Mouse (Mus musculus): Measurements from ENCODE around the gene Gm20388. TPM values are rescaled to one million over a fixed set of nuclear protein-coding genes. Genes with fewer than 3 reads are reported as not detected.

Gm20388 gene
- polyA plus RNA-seq, 1 experiment from 2014 or later, result not detected

DNA sequence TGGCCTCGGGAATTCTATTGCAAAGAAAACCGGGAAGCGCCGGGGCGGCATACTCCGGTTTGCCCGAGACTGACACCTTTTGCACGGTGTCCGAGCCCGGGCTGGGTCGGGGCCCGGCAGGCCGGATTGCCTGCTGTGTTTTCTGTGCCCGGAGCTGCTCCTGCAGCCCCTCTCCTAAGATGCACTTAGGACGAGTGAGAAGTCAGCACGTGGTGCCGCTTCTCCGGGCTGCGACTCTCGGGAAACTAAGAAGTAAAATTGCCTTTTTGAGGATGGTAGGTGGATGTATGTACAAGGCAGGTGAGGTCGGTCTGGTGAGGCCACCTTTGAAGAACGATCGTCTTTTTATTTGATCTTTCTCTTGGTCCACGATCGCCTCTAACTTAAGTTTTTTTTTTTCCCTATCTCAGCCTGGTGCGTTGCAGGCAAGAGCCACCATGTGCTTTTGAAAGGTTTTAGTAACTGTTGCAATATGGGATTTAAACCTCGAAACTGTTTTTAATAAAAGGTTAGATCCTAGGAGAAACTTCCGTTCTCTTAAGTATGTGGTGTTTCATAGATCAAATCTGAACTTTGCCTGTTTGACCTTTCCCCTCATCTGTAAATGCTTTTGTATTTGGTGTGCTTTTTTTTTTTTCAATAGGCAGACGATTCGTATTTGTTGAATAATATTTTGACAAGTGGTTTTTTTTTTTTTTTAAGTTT is 769 bp downstream of the Gm20388 start:
- peak overlapping the region; percentile 88 for H3K4me2 ChIP-seq
- H3K27me3 ChIP-seq (ENCODE audit: control insufficient read depth, insufficient read depth, low read length), result no peaks in the 10 kb centered on the region
- no peaks in the 10 kb centered on the region for H3K9me3 ChIP-seq (ENCODE audit: control insufficient read depth, low read length)
- under 1% methylated on average over 30 of the region's 30 CpGs for WGBS
- no peak for DNase-seq (ENCODE audit: low spot score, missing footprints)
- peak overlapping the region; percentile 85 for H3K27ac ChIP-seq (ENCODE audit: low read depth, low read length)
- peak overlapping the region; percentile 88 for H3K4me3 ChIP-seq (ENCODE audit: low read depth, low read length)
- H3K4me1 ChIP-seq (ENCODE audit: control insufficient read depth, insufficient read depth, low read length), result peaks cover 34% of the 10 kb centered on the region
- ATAC-seq (ENCODE audit: low FRiP score), result peak; percentile 70
- H3K36me3 ChIP-seq (ENCODE audit: control insufficient read depth, insufficient read depth, low read length), result no peaks in the 10 kb centered on the region
- peak overlapping the region; percentile 96 for H3K9ac ChIP-seq (ENCODE audit: low read length)

DNA sequence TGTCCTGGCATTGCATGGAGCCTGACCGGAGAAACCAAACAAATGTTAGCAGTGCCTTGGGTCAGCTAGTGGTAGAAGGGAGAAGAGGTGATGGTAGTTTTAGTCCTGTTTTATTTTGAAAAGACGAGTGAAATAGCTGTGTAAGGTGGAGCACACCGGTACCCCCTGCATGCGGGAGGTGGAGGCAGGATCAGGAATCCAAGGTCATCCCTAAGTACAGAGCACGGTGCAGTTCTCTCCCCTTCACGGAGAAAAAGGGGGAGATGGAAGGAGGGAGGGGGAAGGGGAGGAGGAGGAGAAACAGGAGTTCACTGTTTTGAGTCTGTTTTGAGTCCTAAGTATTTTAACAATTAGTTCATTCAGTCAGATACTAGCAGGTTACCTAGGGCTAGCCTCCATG is 2.0 kb downstream of the Gm20388 start:
- ATAC-seq (ENCODE audit: low FRiP score) (no peak), DNase-seq (ENCODE audit: low spot score, missing footprints) (no peak)
- H3K27ac ChIP-seq (ENCODE audit: low read depth, low read length), result no peak overlapping the region
- H3K4me2 ChIP-seq, result peak overlapping the region; percentile 88
- H3K4me1 ChIP-seq (ENCODE audit: control insufficient read depth, insufficient read depth, low read length), result peaks cover 37% of the 10 kb centered on the region
- no peaks in the 10 kb centered on the region for H3K27me3 ChIP-seq (ENCODE audit: control insufficient read depth, insufficient read depth, low read length)
- H3K9me3 ChIP-seq (ENCODE audit: control insufficient read depth, low read length), result no peaks in the 10 kb centered on the region
- 44% methylated on average over 6 of the region's 6 CpGs for WGBS
- peak overlapping the region; percentile 41; the same call in 1 of the 2 replicates for H3K9ac ChIP-seq (ENCODE audit: low read length)
- peak overlapping the region; percentile 88 for H3K4me3 ChIP-seq (ENCODE audit: low read depth, low read length)
- H3K36me3 ChIP-seq (ENCODE audit: control insufficient read depth, insufficient read depth, low read length), result no peaks in the 10 kb centered on the region

DNA sequence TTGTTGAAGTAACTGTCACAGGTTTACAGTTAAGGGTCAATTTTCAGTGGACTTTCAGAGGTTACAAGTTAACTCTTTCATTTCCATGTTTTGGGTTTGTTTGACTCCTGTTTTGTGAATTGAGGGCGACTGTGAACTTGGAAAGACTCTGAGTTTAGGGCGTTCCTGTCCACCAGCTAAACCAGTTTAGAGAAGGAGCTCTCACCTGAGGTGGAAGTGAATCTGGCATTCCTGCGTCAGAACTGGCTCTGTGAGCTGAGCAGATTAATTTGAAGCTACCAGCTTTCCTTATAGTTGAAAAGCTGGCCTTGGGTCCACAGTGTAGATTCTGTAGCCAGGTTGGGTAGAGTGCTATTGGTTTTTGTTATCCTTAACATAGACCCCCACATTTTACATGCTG is 2.5 kb downstream of the Gm20388 start:
- no peaks in the 10 kb centered on the region for H3K9me3 ChIP-seq (ENCODE audit: control insufficient read depth, low read length)
- H3K36me3 ChIP-seq (ENCODE audit: control insufficient read depth, insufficient read depth, low read length), result no peaks in the 10 kb centered on the region
- 79% methylated on average over 3 of the region's 3 CpGs for WGBS
- peak overlapping the region; percentile 88 for H3K4me2 ChIP-seq
- peaks cover 37% of the 10 kb centered on the region for H3K4me1 ChIP-seq (ENCODE audit: control insufficient read depth, insufficient read depth, low read length)
- H3K27me3 ChIP-seq (ENCODE audit: control insufficient read depth, insufficient read depth, low read length), result no peaks in the 10 kb centered on the region
- no peak for DNase-seq (ENCODE audit: low spot score, missing footprints)
- H3K9ac ChIP-seq (ENCODE audit: low read length), result no peak overlapping the region
- no peak overlapping the region for H3K27ac ChIP-seq (ENCODE audit: low read depth, low read length)
- H3K4me3 ChIP-seq (ENCODE audit: low read depth, low read length), result no peak overlapping the region
- ATAC-seq (ENCODE audit: low FRiP score), result no peak

DNA sequence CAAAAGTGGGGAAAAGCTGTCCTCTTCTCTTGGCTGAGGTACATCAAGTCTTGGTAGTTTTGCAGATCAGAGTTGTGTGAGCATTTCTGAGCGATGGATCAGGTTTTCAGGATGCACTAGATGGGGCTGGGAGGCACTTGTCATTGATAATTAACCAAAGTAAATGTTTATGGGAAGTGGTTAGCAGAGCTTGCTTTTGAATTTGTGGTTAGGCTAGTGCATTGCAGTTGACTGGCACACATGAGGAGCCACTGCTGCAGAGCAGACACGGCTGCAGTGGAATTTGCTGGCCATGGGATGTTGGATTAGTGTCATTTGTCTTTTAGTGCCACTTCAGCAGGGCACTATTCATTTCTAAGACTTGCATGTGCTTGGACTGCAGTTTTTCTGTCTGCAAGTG is 3.5 kb downstream of the Gm20388 start:
- WGBS, result 67% methylated on average over 2 of the region's 2 CpGs
- DNase-seq (ENCODE audit: low spot score, missing footprints), result no peak
- ATAC-seq (ENCODE audit: low FRiP score), result no peak

DNA sequence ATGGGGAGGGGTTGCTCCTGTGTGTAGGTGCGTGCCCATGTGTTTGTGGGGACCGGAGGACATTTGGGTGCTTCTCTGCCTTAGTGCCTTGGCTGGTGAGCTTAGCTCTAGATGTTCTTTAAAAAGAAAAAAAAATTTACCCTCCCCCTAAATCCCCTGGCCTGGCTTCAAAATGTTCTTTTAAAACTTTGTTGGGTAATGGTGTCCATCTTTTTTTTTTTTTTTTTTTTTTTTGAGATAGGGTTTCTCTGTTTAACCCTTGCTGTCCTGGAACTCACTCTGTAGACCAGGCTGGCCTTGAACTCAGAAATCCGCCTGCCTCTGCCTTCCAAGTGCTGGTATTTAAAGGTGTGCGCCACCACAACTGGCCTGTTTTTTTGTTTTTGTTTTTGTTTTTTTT is 4.7 kb downstream of the Gm20388 start:
- no peaks in the 10 kb centered on the region for H3K9me3 ChIP-seq (ENCODE audit: control insufficient read depth, low read length)
- DNase-seq (ENCODE audit: low spot score, missing footprints) (no peak), ATAC-seq (ENCODE audit: low FRiP score) (no peak)
- H3K9ac ChIP-seq (ENCODE audit: low read length), result no peak overlapping the region
- H3K36me3 ChIP-seq (ENCODE audit: control insufficient read depth, insufficient read depth, low read length), result no peaks in the 10 kb centered on the region
- H3K27me3 ChIP-seq (ENCODE audit: control insufficient read depth, insufficient read depth, low read length), result no peaks in the 10 kb centered on the region
- H3K4me3 ChIP-seq (ENCODE audit: low read depth, low read length), result no peak overlapping the region
- 93% methylated on average over 4 of the region's 4 CpGs for WGBS
- H3K27ac ChIP-seq (ENCODE audit: low read depth, low read length), result no peak overlapping the region
- H3K4me2 ChIP-seq, result no peak overlapping the region
- peaks cover 37% of the 10 kb centered on the region for H3K4me1 ChIP-seq (ENCODE audit: control insufficient read depth, insufficient read depth, low read length)

More for the DNA sequence above, 3.5 kb downstream of the Gm20388 start:
- Histone ChIP-seq H3K27me3 (ENCODE audit: control insufficient read depth, insufficient read depth, low read length) (no peaks in the 10 kb centered on the region), H3K27ac (ENCODE audit: low read depth, low read length) (no peak overlapping the region), H3K4me3 (ENCODE audit: low read depth, low read length) (no peak overlapping the region), H3K36me3 (ENCODE audit: control insufficient read depth, insufficient read depth, low read length) (no peaks in the 10 kb centered on the region), H3K4me1 (ENCODE audit: control insufficient read depth, insufficient read depth, low read length) (peaks cover 37% of the 10 kb centered on the region), H3K4me2 (no peak overlapping the region), H3K9ac (ENCODE audit: low read length) (0 out of 2 replicates have a peak overlapping the region, but pooled peaks have one; percentile 16), H3K9me3 (ENCODE audit: control insufficient read depth, low read length) (no peaks in the 10 kb centered on the region)

DNA sequence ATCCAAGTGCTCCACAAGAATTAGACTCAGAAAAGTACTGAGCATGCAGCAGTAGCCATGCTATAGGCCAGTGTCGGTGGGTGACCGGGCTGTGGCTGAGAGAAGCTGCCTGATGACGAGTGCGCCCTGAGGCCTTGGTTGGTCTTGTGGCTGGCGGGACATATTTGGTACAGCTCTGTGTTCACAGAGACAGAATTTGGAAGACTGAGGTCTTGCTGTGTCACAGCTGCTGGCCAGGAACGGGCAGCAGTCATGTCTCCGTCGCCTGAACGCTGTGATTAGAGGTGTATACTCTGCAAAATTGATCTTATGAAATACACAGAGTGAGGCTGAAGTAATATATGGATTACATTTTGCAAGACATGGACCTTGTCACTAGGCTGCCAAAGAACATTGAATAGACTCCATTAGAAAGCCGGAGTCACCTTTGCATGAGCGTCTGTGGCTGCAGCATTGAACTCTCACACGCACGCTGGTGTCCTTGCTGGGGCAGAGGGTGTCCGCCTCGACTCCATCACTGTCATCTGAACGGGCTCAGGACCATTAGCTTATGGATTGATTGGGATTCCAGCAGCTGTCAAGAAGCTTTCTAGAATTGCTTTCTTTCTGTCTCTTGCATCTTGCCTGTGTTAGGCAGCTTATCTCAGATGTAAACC is 5.7 kb downstream of the Gm20388 start:
- Histone ChIP-seq H3K27me3 (ENCODE audit: control insufficient read depth, insufficient read depth, low read length) (no peaks in the 10 kb centered on the region), H3K27ac (ENCODE audit: low read depth, low read length) (no peak overlapping the region), H3K9me3 (ENCODE audit: control insufficient read depth, low read length) (no peaks in the 10 kb centered on the region), H3K36me3 (ENCODE audit: control insufficient read depth, insufficient read depth, low read length) (no peaks in the 10 kb centered on the region), H3K4me3 (ENCODE audit: low read depth, low read length) (no peak overlapping the region), H3K4me2 (no peak overlapping the region), H3K9ac (ENCODE audit: low read length) (no peak overlapping the region), H3K4me1 (ENCODE audit: control insufficient read depth, insufficient read depth, low read length) (peaks cover 37% of the 10 kb centered on the region)
- ATAC-seq (ENCODE audit: low FRiP score) (no peak), DNase-seq (ENCODE audit: low spot score, missing footprints) (no peak)
- 86% methylated on average over 16 of the region's 16 CpGs for WGBS

DNA sequence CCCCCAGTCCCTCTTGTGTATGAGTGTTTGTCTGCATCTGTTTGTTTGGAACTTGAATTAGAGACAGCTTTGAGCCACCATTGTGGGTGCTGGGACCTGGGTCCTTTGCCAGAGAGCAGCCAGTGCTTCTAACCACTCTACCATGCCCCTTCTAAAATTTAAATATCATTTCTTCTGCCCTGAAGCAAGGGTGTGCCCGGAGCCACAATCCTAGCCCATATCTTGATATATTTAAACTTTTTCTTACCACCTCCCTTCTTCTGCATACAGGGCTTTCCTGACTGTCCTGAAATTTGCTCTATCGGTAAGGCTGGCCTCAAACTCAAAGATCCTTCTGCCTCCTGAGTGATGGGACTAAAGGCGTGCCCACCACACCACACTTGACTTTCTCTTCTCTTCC is 6.8 kb downstream of the Gm20388 start:
- DNase-seq (ENCODE audit: low spot score, missing footprints), result no peak
- Histone ChIP-seq H3K4me1 (ENCODE audit: control insufficient read depth, insufficient read depth, low read length) (peaks cover 30% of the 10 kb centered on the region), H3K4me3 (ENCODE audit: low read depth, low read length) (no peak overlapping the region), H3K4me2 (no peak overlapping the region), H3K9ac (ENCODE audit: low read length) (no peak overlapping the region), H3K9me3 (ENCODE audit: control insufficient read depth, low read length) (no peaks in the 10 kb centered on the region), H3K27me3 (ENCODE audit: control insufficient read depth, insufficient read depth, low read length) (no peaks in the 10 kb centered on the region), H3K36me3 (ENCODE audit: control insufficient read depth, insufficient read depth, low read length) (no peaks in the 10 kb centered on the region), H3K27ac (ENCODE audit: low read depth, low read length) (no peak overlapping the region)
- no peak for ATAC-seq (ENCODE audit: low FRiP score)
- WGBS, result 87% methylated on average over 3 of the region's 3 CpGs

DNA sequence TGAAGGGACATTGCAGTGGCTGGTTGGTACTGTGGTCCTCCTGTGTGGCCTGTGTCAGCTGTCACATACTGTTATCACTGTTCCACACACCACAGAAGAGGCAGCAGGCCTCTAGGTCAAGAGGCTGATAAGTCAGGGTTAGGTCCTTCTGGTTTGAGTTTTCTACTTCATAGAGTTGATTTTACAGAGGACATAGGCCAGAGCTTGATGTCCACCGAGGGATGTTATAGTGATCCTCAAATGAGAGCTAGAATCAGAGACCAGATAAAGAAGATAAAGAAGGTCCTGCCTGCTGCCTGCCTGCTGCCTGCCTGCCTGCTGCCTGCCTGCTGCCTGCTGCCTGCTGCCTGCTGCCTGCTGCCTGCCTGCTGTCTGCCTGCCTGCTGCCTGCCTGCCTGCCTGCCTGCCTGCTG is 7.5 kb downstream of the Gm20388 start:
- Histone ChIP-seq H3K36me3 (ENCODE audit: control insufficient read depth, insufficient read depth, low read length) (no peaks in the 10 kb centered on the region), H3K4me2 (no peak overlapping the region), H3K4me1 (ENCODE audit: control insufficient read depth, insufficient read depth, low read length) (peaks cover 22% of the 10 kb centered on the region), H3K4me3 (ENCODE audit: low read depth, low read length) (no peak overlapping the region), H3K27ac (ENCODE audit: low read depth, low read length) (no peak overlapping the region), H3K9me3 (ENCODE audit: control insufficient read depth, low read length) (no peaks in the 10 kb centered on the region), H3K27me3 (ENCODE audit: control insufficient read depth, insufficient read depth, low read length) (no peaks in the 10 kb centered on the region), H3K9ac (ENCODE audit: low read length) (no peak overlapping the region)
- WGBS, result 94% methylated on average over 1 of the region's 1 CpGs
- ATAC-seq (ENCODE audit: low FRiP score) (no peak), DNase-seq (ENCODE audit: low spot score, missing footprints) (no peak)

DNA sequence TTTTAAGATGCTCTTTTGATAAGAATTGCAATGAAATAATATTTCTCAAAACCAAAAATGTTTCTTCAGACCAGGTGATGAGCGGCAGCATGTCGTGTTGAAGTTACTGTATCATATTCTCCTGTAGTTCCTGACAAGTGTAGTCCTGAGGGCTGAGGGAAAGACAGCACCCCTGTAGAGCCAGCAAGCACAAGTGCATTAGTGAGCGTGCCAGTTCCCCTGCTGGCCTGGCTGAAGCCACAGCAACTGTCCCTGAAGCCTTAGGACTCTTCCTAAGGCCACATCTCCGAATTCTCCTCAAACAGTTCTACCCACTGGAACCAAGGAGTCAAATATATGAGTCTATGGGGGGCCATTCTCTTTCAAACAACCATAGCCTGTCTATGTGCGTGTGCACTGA is 12.6 kb downstream of the Gm20388 start:
- ATAC-seq (ENCODE audit: low FRiP score) (no peak), DNase-seq (ENCODE audit: low spot score, missing footprints) (no peak)
- H3K36me3 ChIP-seq (ENCODE audit: control insufficient read depth, insufficient read depth, low read length), result no peaks in the 10 kb centered on the region
- no peak overlapping the region for H3K9ac ChIP-seq (ENCODE audit: low read length)
- H3K4me3 ChIP-seq (ENCODE audit: low read depth, low read length), result no peak overlapping the region
- 0 out of 2 replicates have a peak, but pooled peaks cover 2% of the 10 kb centered on the region for H3K4me1 ChIP-seq (ENCODE audit: control insufficient read depth, insufficient read depth, low read length)
- H3K9me3 ChIP-seq (ENCODE audit: control insufficient read depth, low read length), result no peaks in the 10 kb centered on the region
- no peaks in the 10 kb centered on the region for H3K27me3 ChIP-seq (ENCODE audit: control insufficient read depth, insufficient read depth, low read length)
- no peak overlapping the region for H3K27ac ChIP-seq (ENCODE audit: low read depth, low read length)
- no peak overlapping the region for H3K4me2 ChIP-seq
- WGBS, result 86% methylated on average over 5 of the region's 5 CpGs

All from midbrain, embryonic 11.5 days (tissue).